Mouse (Mus musculus): ENCODE data around the gene Fbln2. TPM values are rescaled to one million over a fixed set of nuclear protein-coding genes. Genes with fewer than 3 reads are reported as not detected.

The Fbln2 gene
- total RNA-seq, 2 experiments from 2014 or later, result 9.3 to 10.3 TPM

- no peak for DNase-seq
These were observed 19.3 kb upstream of the Fbln2 start for GRCm38 (mm10) chr6:91192851-91193545.

- DNase-seq, result no peak
These were observed 13.8 kb upstream of the Fbln2 start for GRCm38 (mm10) chr6:91198456-91198855.

GRCm38 (mm10) chr6:91200429-91201188 is 11.6 kb upstream of the Fbln2 start:
- DNase-seq, result peak; percentile 71 to 79

- no peak for DNase-seq
These were observed 10.3 kb upstream of the Fbln2 start for GRCm38 (mm10) chr6:91201881-91202341.

GRCm38 (mm10) chr6:91202571-91202970 is 9.7 kb upstream of the Fbln2 start:
- no peak for DNase-seq

- DNase-seq, result no peak
These were observed 6.9 kb upstream of the Fbln2 start for GRCm38 (mm10) chr6:91205346-91205745.

GRCm38 (mm10) chr6:91205791-91206190 is 6.5 kb upstream of the Fbln2 start:
- no peak for DNase-seq

- DNase-seq, result no peak
These were observed 4.8 kb upstream of the Fbln2 start for GRCm38 (mm10) chr6:91207491-91207890.

- DNase-seq, result no peak
These were observed 2.5 kb upstream of the Fbln2 start for GRCm38 (mm10) chr6:91209780-91210179.

- DNase-seq, result no peak
These were observed 1.4 kb upstream of the Fbln2 start for GRCm38 (mm10) chr6:91210852-91211251.

GRCm38 (mm10) chr6:91212571-91212970 is 316 bp downstream of the Fbln2 start:
- DNase-seq, result peak; percentile 39 to 44

GRCm38 (mm10) chr6:91213287-91214218 is 1.3 kb downstream of the Fbln2 start:
- no peak for DNase-seq

- DNase-seq, result no peak
These were observed 3.2 kb downstream of the Fbln2 start for GRCm38 (mm10) chr6:91215454-91215853.

- no peak for DNase-seq
These were observed 6.2 kb downstream of the Fbln2 start for GRCm38 (mm10) chr6:91218445-91218844.

GRCm38 (mm10) chr6:91218871-91219270 is 6.6 kb downstream of the Fbln2 start:
- DNase-seq, result no peak

GRCm38 (mm10) chr6:91220062-91220461 is 7.8 kb downstream of the Fbln2 start:
- DNase-seq, result no peak

GRCm38 (mm10) chr6:91221094-91221493 is 8.8 kb downstream of the Fbln2 start:
- no peak for DNase-seq

GRCm38 (mm10) chr6:91222694-91223346 is 10.6 kb downstream of the Fbln2 start:
- no peak for DNase-seq

- DNase-seq, result no peak
These were observed 12.7 kb downstream of the Fbln2 start for GRCm38 (mm10) chr6:91224939-91225338.

- no peak for DNase-seq
These were observed 13.1 kb downstream of the Fbln2 start for GRCm38 (mm10) chr6:91225346-91225745.

GRCm38 (mm10) chr6:91226058-91226457 is 13.8 kb downstream of the Fbln2 start:
- no peak for DNase-seq

GRCm38 (mm10) chr6:91228980-91229379 is 16.7 kb downstream of the Fbln2 start:
- no peak for DNase-seq

Measured in layer of hippocampus, postnatal 36 days (tissue).